Mouse (Mus musculus): ENCODE measurements at regions not wholly inside any gene's neighbourhood (a gene's known extent, or its start where the extent isn't known, plus 50 kb on each side); places are given as distances from the start of the nearest gene placed in this dataset.

DNA sequence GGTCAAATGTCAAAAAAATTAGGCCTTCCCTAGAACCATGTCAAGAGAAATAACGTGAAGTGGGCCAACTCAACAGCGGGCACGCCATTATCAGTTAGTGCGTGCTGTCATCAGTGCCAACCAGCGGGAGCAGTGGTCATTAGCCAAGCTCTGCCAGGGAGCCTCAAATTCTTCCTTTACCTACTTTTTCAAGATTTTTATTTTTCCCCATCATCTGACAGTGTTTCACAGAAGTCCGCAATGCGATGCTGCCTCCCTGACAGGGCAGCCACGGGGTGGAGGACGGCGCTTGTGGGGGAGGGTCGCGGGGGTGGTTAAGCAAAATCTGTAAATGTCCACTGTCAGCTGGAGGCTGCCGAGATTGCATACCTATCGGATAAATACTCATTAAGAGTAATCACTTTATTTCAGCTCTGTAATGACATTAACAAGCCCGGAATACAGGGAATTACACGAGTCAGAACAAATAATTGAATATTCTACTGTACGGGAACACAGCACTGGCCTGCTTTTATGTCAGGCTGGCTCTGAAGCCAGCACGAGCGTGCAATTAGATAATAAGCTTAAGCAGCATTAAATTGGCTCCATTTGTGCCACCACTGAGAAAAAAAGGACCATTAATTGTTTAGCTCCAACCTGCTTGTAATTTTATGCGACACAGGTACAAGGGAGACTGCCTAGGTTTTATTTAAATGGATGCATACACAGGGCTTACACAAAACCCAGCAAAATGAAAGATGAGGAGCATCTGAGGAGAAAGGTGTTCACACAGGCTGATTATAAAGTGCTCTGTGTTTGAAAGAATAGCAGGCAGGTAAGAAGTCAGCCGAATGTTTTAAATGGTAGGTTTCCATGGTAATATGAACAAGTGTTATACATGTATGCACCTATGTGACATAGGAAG, 212.0 kb upstream of the Adamts16 start:
- ATAC-seq (peak; percentile 66; the same call in 1 of the 2 replicates), DNase-seq (ENCODE audit: low spot score) (peak; percentile 48)
- H3K4me2 ChIP-seq (ENCODE audit: low read length) = peak overlapping the region; percentile 24; the same call in 1 of the 2 replicates
- 33% methylated on average over 21 of the region's 21 CpGs for WGBS
- peaks cover 9% of the 10 kb centered on the region; the same call in 1 of the 2 replicates for H3K27me3 ChIP-seq (replicated peaks; ENCODE audit: control insufficient read depth, insufficient read depth, low read length)
- peaks cover 11% of the 10 kb centered on the region for H3K4me1 ChIP-seq (ENCODE audit: control insufficient read depth, insufficient read depth, low read length)
- H3K36me3 ChIP-seq (ENCODE audit: control insufficient read depth, insufficient read depth, low read length) = no peaks in the 10 kb centered on the region
- no peak overlapping the region; the same call in 1 of the 2 replicates for H3K27ac ChIP-seq (ENCODE audit: low read depth, low read length)
- H3K9me3 ChIP-seq (replicated peaks; ENCODE audit: control insufficient read depth, low read length) = no peaks in the 10 kb centered on the region
- no peak overlapping the region for H3K9ac ChIP-seq (ENCODE audit: low read length)
- H3K4me3 ChIP-seq (ENCODE audit: low read depth, low read length) = no peak overlapping the region

DNA sequence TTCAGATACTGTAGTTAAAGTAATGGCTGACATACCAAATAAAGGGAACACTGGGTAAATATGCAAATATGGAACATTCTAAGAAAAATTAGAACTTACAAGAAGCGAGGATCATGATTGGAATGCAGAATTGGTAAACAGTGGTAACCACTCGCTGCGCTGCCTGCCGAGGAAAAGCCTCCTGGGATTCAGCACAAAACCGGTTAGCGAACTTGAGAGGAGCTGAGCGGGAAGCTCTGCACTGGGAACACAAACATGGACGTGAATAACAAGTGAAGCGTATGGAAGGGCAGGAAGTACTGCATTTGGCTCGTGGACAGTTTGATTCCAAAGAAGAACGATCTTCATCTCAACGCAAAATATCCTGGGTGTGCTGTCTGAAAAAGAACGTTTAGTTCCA, 209.0 kb upstream of the Adamts16 start:
- Histone ChIP-seq H3K27ac (ENCODE audit: low read depth, low read length) (no peak overlapping the region), H3K27me3 (replicated peaks; ENCODE audit: control insufficient read depth, insufficient read depth, low read length) (peaks cover 9% of the 10 kb centered on the region; the same call in 1 of the 2 replicates), H3K4me3 (ENCODE audit: low read depth, low read length) (no peak overlapping the region), H3K9me3 (replicated peaks; ENCODE audit: control insufficient read depth, low read length) (no peaks in the 10 kb centered on the region), H3K4me1 (ENCODE audit: control insufficient read depth, insufficient read depth, low read length) (peaks cover 11% of the 10 kb centered on the region), H3K9ac (ENCODE audit: low read length) (no peak overlapping the region), H3K36me3 (ENCODE audit: control insufficient read depth, insufficient read depth, low read length) (no peaks in the 10 kb centered on the region), H3K4me2 (ENCODE audit: low read length) (0 out of 2 replicates have a peak overlapping the region, but pooled peaks have one; percentile 6)
- DNase-seq (ENCODE audit: low spot score) = no peak
- WGBS = 43% methylated on average over 13 of the region's 13 CpGs
- no peak for ATAC-seq

DNA sequence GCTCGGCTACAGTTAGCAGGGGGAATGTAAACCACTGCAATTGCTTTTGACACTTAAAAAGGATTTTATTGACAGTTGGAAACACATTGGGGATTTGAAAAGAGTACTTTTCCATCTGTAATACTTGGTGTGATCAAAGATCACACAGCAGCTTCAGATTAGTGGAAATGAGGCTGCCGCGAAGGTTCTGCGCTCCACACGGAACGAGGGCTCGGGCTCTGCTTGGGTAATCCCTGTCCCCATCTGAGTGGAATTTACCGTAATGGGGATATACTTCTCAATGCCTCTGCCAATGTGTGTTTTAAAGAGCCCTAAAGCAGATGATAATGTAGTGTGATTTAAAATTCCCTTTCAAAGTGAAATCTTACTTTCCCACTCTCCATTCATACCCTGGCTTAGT, 194.4 kb upstream of the Adamts16 start:
- Histone ChIP-seq H3K27ac (ENCODE audit: low read depth, low read length) (no peak overlapping the region), H3K4me2 (ENCODE audit: low read length) (no peak overlapping the region), H3K4me1 (ENCODE audit: control insufficient read depth, insufficient read depth, low read length) (no peaks in the 10 kb centered on the region), H3K9ac (ENCODE audit: low read length) (no peak overlapping the region), H3K4me3 (ENCODE audit: low read depth, low read length) (no peak overlapping the region), H3K9me3 (replicated peaks; ENCODE audit: control insufficient read depth, low read length) (no peaks in the 10 kb centered on the region), H3K27me3 (replicated peaks; ENCODE audit: control insufficient read depth, insufficient read depth, low read length) (no peaks in the 10 kb centered on the region), H3K36me3 (ENCODE audit: control insufficient read depth, insufficient read depth, low read length) (no peaks in the 10 kb centered on the region)
- ATAC-seq (no peak), DNase-seq (ENCODE audit: low spot score) (no peak)
- WGBS = 82% methylated on average over 8 of the region's 8 CpGs

DNA sequence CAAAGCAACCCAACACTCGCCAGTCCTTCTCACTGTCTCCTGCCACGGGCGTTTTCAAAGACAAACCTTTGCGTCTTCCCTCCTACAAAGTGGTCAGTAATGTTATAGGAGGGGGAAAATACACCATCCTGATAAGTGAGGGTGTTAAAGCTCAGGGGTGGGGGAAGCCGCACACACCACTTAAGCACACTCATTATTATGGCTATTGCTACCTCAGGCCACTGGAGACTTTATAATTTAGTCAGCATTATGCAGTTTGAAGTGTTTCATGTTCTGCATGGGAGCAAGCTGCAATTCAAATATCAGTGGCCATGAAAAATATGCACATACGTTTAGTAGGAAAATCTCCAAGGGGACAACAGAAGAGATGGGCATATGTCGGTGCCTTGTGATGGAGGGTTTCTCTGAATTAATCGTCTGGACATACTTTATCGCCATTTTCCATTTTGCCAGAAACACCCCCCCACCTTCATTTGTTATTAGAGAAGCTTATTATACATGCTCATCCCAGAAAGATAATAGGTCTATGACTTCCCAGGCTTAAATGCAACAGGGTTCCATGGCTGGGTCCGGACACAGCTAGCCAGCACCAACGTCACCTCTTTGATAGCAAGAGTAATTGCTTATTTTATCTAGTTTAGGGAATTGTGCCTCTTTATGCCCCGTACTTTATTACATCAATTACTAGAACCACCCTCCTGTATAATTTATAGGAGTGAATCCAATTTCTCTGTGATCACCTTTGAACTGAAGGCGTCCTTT, 193.5 kb upstream of the Adamts16 start:
- H3K9ac ChIP-seq (ENCODE audit: low read length) = no peak overlapping the region
- peak; percentile 10 for DNase-seq (ENCODE audit: low spot score)
- 80% methylated on average over 13 of the region's 13 CpGs for WGBS

DNA sequence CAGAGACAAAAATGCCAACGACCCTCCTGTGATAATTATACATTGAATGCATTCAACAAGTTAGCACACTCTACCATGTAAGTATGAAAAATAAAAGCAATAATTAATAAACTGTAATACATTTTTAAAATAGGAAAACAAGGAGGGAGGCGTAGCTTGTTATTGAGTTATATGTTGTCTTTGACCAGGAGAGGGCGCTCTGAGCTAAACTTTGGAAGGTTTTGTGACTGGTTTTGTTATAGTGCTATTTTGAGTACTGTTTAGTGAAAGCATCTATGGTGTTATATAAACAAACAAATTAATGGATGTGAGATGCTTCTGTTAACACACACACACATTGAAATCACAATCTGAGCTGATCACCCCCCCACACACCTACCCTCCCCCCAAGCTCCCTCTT, 166.6 kb upstream of the Adamts16 start:
- DNase-seq (ENCODE audit: low spot score) (peak; percentile 93), ATAC-seq (no peak)
- Histone ChIP-seq H3K4me2 (ENCODE audit: low read length) (no peak overlapping the region), H3K36me3 (ENCODE audit: control insufficient read depth, insufficient read depth, low read length) (no peaks in the 10 kb centered on the region), H3K4me3 (ENCODE audit: low read depth, low read length) (no peak overlapping the region), H3K27ac (ENCODE audit: low read depth, low read length) (no peak overlapping the region), H3K4me1 (ENCODE audit: control insufficient read depth, insufficient read depth, low read length) (no peaks in the 10 kb centered on the region), H3K27me3 (replicated peaks; ENCODE audit: control insufficient read depth, insufficient read depth, low read length) (no peaks in the 10 kb centered on the region), H3K9me3 (replicated peaks; ENCODE audit: control insufficient read depth, low read length) (no peaks in the 10 kb centered on the region), H3K9ac (ENCODE audit: low read length) (no peak overlapping the region)
- 27% methylated on average over 3 of the region's 3 CpGs for WGBS

More for the DNA sequence above, 193.5 kb upstream of the Adamts16 start:
- Histone ChIP-seq H3K4me3 (ENCODE audit: low read depth, low read length) (no peak overlapping the region), H3K36me3 (ENCODE audit: control insufficient read depth, insufficient read depth, low read length) (no peaks in the 10 kb centered on the region), H3K4me2 (ENCODE audit: low read length) (no peak overlapping the region), H3K27ac (ENCODE audit: low read depth, low read length) (no peak overlapping the region), H3K4me1 (ENCODE audit: control insufficient read depth, insufficient read depth, low read length) (no peaks in the 10 kb centered on the region), H3K9me3 (replicated peaks; ENCODE audit: control insufficient read depth, low read length) (no peaks in the 10 kb centered on the region), H3K27me3 (replicated peaks; ENCODE audit: control insufficient read depth, insufficient read depth, low read length) (no peaks in the 10 kb centered on the region)
- no peak for ATAC-seq

DNA sequence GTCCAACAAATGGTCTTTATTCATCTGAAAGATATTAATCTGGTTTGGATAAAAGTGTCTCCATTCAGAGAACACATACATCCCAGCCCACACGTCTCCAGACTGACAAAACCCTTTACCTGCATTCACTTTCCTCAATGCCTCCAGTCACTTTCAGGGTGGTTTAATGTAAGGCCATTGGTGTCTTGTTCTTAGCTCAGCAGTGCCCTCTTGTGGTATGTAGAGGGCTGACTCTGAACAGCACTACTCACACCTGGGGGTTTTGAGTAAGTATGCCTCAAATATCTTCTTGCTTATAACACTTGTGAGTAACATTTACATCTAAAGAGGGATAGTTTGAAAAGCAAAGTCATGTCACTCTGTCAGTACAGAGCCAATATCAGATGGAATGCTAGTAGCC, 164.5 kb upstream of the Adamts16 start:
- Histone ChIP-seq H3K4me2 (ENCODE audit: low read length) (no peak overlapping the region), H3K4me3 (ENCODE audit: low read depth, low read length) (no peak overlapping the region), H3K27me3 (replicated peaks; ENCODE audit: control insufficient read depth, insufficient read depth, low read length) (no peaks in the 10 kb centered on the region), H3K27ac (ENCODE audit: low read depth, low read length) (no peak overlapping the region), H3K9ac (ENCODE audit: low read length) (no peak overlapping the region), H3K9me3 (replicated peaks; ENCODE audit: control insufficient read depth, low read length) (no peaks in the 10 kb centered on the region), H3K36me3 (ENCODE audit: control insufficient read depth, insufficient read depth, low read length) (no peaks in the 10 kb centered on the region), H3K4me1 (ENCODE audit: control insufficient read depth, insufficient read depth, low read length) (no peaks in the 10 kb centered on the region)
- WGBS = 7% methylated on average over 1 of the region's 1 CpGs
- DNase-seq (ENCODE audit: low spot score) (peak; percentile 78), ATAC-seq (no peak)

DNA sequence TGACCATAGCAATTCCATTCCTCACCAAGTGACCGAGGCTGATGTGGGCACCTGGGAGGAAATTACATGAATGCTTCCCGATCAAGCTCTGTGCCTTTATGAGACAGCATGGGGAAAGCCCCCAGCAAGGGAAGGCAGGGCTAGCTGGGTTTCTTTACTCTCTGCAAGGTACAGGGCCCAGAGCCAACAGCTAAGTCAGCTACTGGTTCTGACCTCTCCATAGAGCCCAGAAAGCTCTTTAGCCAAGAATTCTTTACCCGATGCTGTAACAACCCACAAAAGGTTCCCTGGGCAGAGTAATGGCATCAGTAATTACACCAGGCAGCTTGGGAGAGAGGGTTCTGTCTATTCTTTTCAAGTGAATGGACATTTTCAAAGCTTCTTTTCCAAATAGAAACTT, 161.9 kb upstream of the Adamts16 start:
- Histone ChIP-seq H3K36me3 (ENCODE audit: control insufficient read depth, insufficient read depth, low read length) (no peaks in the 10 kb centered on the region), H3K27ac (ENCODE audit: low read depth, low read length) (no peak overlapping the region), H3K9me3 (replicated peaks; ENCODE audit: control insufficient read depth, low read length) (no peaks in the 10 kb centered on the region), H3K4me1 (ENCODE audit: control insufficient read depth, insufficient read depth, low read length) (no peaks in the 10 kb centered on the region), H3K4me2 (ENCODE audit: low read length) (no peak overlapping the region), H3K27me3 (replicated peaks; ENCODE audit: control insufficient read depth, insufficient read depth, low read length) (no peaks in the 10 kb centered on the region), H3K4me3 (ENCODE audit: low read depth, low read length) (no peak overlapping the region), H3K9ac (ENCODE audit: low read length) (no peak overlapping the region)
- ATAC-seq (no peak), DNase-seq (ENCODE audit: low spot score) (peak; percentile 11)
- WGBS = 55% methylated on average over 3 of the region's 3 CpGs

DNA sequence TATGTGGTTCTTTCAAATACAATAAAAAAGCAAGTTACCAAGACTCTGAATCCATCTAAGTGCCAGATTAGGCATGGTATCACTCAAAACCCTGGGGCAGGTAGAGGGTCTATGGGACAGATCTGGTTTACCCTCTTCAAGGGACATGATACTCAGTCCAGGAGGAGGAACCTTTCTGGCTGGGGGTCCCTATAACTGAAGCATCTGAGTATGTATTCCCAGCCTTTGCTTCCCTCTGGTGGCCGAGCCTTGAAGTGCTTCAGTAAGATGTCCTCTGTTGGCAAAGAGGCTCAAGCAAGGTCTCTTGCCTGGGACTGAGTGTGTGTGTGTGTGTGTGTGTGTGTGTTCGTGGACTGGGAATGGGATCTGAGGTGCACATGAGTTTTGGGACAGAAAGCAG, 159.7 kb upstream of the Adamts16 start:
- H3K9me3 ChIP-seq (replicated peaks; ENCODE audit: control insufficient read depth, low read length) = no peaks in the 10 kb centered on the region
- H3K36me3 ChIP-seq (ENCODE audit: control insufficient read depth, insufficient read depth, low read length) = no peaks in the 10 kb centered on the region
- H3K4me1 ChIP-seq (ENCODE audit: control insufficient read depth, insufficient read depth, low read length) = no peaks in the 10 kb centered on the region
- H3K9ac ChIP-seq (ENCODE audit: low read length) = no peak overlapping the region
- ATAC-seq = peak; percentile 72
- no peaks in the 10 kb centered on the region for H3K27me3 ChIP-seq (replicated peaks; ENCODE audit: control insufficient read depth, insufficient read depth, low read length)
- H3K4me3 ChIP-seq (ENCODE audit: low read depth, low read length) = no peak overlapping the region
- 16% methylated on average over 2 of the region's 2 CpGs for WGBS
- no peak overlapping the region for H3K27ac ChIP-seq (ENCODE audit: low read depth, low read length)
- no peak overlapping the region for H3K4me2 ChIP-seq (ENCODE audit: low read length)
- peak; percentile 82 for DNase-seq (ENCODE audit: low spot score)
